Mouse (Mus musculus) neutrophil, adult 59 days (primary cell): ENCODE measurements around the gene Myh2. TPM values are rescaled to one million over a fixed set of nuclear protein-coding genes. Genes with fewer than 3 reads are reported as not detected.

ENCODE experiments used
- total RNA-seq, 2 experiments: library from RNA; stranded (reverse); gene quantifications; 1 replicate in 1 of 2; 2 replicates in 1 of 2; pipeline ENCODE4 v1.2.4; 2023

The Myh2 gene
- total RNA-seq = not detected

GRCm38 (mm10) chr11:67170727-67171126 lies at the start of gene Myh2:
Gene Myh2, plus strand, starts transcription at chr11:67171027.

GRCm38 (mm10) chr11:67199752-67200151 lies 28.9 kb downstream of the Myh2 start, which contains the start of gene Myh1:
Gene Myh1, plus strand, starts transcription at chr11:67200052.

DNA sequence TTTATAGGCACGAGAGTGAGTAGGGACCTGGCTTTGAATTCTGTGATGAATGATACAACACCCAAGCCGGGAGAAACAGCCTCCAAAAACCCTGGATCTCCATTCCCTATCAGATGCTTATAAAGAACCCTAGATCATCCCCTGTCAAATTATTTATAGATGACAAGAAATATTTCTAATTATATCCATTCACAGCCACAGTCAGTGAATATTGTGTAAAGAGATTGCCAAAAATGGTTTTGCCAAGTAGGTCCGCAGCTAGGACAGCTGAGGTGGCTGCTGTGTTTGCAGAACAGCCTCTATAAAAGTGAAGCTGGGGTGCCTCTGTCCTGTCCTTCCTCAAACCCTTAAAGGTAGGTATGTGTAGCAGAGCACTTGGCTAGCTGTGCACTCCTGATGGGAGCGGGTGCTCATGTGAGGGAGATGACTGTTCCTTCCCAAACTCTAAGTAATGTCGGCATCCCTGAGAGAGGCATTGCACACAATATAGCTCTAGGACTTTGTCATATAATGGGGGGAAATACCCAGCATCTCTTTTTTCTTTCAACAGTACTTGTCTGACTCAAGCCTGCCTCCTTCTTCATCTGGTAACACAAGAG lies 66.8 kb downstream of the Myh2 start, which contains the start of gene Myh4:
Gene Myh4, plus strand, starts transcription at position 549 of the 599 bp plus-strand sequence.

Other genes with a start within 250 kb of the Myh2 start
- gene Tmem238l, start 214.4 kb upstream of the Myh2 start, total RNA-seq = not detected
- 1 to 10 TPM; 2.2 TPM for gene Tmem220, start 145.9 kb upstream of the Myh2 start, total RNA-seq
- gene Adprm, start 118.4 kb upstream of the Myh2 start, total RNA-seq = 10 to 100 TPM; 22.3 to 27.4 TPM
- 1 to 10 TPM; 5.0 to 6.3 TPM for gene Sco1, start 118.4 kb upstream of the Myh2 start, total RNA-seq
- gene Myh3, start 92.7 kb upstream of the Myh2 start, total RNA-seq = not detected
- gene Myh1, start 29.0 kb downstream of the Myh2 start, total RNA-seq = not detected
- not detected for gene Myh4, start 67.0 kb downstream of the Myh2 start, total RNA-seq
- not detected for gene Myh8, start 106.1 kb downstream of the Myh2 start, total RNA-seq
- gene Myh13, start 150.6 kb downstream of the Myh2 start, total RNA-seq = not detected